Mouse (Mus musculus) neural tube, embryonic 10.5 days (tissue): ENCODE results near the gene Sdcbp2.

ENCODE experiments used
- DNase-seq: peaks from one replicate; pipeline ENCODE4 v3.0.0-alpha.2; 2017; ENCODE audit warnings: low spot score; ENCODE audit errors: extremely low spot score

Gene Sdcbp2

GRCm38 (mm10) chr2:151571873-151572700 is at the start of gene Sdcbp2:
TSS of gene Sdcbp2 (plus strand) at chr2:151572622.
- DNase-seq, result no peak

DNA sequence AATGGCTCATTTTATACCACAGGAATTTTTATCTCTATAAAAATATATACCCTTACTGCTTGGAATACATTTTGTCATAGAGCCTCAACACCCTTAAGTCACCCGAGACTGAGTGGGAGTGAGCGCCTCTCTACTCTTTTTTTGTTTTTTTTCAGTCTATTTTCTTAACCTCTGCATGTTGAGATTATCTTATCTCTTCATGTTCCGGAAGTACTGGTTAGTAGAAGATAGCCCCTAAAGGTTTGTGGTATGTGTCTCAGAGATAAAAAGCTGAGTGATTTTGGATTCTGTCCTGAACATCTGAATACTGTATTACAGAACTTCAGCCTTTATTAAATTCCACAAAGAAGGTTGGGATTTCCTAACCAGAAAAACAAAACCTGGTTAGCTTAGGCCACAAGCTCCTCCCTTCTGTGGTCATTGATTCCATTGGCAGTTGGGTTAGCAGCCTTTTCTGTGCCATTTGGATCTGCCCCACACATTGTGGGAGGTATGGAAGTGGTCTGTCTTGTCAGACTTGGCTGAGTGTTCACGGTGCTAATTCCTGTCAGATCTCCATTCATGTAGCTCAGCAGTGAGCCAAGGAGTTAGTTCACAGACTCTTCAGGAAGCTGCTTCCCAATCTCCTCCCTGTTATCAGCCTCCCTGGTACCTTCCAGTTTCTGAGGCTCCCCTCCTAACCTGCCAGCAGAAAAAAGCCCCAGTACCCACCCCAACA is 47.9 kb upstream of the Sdcbp2 start:
- DNase-seq, result no peak

GRCm38 (mm10) chr2:151525520-151525919 is 46.9 kb upstream of the Sdcbp2 start:
- no peak for DNase-seq

DNA sequence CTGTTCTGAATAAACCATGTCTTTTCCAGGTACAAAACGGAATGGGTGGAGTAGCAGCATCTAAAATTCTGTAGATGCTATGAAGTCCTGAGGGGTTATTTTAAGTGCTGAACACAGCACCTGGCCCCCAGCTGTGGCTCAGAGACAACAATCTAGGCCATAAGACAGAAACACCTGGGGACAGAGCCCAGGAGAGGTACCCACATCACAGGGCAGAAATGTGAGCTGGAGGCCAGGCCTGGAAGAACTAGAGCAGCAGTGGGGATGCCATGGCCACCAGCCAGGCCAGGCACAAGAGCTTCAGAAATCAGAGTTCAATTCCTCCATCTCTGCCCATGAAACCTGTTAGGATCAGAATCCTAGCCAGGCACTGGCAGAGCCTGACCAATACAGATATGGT is 44.4 kb upstream of the Sdcbp2 start:
- no peak for DNase-seq

DNA sequence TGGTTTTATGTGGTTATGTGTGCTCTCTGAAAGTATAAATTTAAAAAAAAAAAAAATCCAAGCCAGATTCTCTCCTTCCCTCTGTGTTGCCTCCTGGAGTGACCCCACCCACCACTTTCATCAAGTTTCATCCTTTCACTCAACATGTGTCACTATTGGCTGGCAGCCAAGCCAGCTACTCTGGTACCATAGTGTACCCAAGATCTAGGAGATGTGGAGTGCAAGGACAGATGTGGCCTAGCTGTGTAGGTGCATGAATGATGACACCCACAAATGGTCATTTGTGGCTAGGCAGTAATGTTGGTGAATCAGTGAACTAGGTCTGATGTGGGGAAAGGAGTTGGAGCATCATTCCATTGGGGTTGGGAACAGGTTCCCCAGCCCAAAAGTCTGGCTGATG is 43.3 kb upstream of the Sdcbp2 start:
- DNase-seq, result no peak

DNA sequence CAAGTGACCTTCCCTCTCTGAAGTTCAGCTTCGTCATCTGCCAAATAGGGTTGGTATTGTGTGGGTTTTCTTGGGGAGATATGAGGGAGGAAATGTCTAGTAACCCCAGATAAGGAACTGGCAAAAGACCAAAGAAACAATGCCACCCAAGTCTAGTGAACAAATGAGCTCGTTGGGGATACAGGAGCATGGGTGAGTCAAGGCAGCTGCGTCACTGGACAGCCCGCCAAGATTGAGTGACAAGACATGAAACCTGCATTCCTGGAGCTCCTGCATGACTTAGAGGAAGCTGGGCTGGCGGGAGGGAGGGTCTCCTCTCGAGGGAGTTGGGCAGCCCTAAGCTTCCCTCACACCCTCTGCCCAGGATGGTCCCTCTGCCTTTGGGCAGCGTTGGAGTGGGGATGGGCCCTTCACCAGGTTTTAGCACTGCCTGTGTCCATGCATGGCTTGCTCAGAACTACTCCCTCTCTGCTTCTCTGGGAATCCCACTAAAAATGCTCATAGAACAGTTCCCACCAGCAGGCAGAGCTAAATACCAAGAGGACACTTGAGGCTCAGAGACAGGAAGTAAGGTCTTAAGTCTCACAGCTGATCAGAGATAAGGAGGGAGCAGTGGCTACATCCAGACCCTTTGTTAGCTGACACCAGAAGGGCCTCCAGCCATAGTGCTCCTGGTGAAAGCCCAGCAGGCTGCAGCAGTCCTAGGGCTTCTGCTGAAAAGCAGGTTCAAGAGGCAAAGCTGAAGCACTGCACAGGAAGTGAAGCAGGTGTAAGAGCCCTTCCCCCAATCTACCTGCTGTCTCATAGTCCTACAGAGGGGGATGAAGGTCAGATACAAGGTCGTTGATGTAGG is 41.8 kb upstream of the Sdcbp2 start:
- no peak for DNase-seq

DNA sequence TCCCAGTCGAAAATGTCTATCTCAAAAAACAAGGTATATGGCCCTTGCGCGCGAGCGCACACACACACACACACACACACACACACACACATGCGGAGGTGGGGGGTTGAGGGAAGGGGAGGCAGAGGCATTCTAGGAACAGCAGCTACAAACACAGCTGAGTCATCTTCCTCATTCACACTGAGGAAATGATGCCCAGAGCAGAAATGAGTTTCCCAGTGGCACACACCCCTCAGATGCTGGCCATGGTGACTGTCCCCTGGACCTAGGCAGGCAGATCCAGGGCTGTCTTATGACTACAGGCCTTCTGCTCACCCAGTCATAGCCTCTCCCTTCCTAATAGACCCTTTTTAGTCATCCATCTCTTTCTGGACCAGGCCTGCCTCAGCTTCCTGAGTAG is 38.8 kb upstream of the Sdcbp2 start:
- no peak for DNase-seq

DNA sequence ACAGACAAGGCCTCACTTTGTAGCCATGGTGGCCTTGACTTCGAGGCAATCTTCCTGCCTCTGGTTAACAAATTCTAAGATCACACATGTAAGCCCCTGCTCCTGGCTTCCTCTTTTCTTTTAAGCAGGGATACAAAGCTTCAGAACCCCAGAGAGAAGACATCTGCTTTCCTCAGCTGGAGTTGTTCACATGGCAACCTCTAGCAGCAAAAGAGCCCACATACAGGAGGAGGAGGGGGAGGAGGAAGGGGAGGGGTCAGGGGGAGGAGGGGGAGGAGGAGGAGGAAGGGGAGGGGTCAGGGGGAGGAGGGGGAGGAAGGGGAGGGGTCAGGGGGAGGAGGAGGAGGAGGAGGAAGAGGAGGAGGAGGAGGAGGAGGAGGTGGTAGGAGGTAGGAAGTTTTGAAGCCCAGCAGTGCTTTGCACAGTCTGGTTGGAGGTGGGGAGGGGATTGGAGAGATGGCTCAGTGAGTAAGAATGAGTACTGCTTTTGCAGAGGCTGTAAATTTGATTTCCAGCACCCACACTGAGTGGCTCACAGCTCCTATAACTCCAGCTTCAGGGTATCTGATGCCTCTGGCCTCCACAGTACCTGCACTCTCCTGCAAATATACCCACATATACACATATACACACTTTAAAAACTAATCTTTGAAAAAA is 36.3 kb upstream of the Sdcbp2 start:
- peak; percentile 17 for DNase-seq

DNA sequence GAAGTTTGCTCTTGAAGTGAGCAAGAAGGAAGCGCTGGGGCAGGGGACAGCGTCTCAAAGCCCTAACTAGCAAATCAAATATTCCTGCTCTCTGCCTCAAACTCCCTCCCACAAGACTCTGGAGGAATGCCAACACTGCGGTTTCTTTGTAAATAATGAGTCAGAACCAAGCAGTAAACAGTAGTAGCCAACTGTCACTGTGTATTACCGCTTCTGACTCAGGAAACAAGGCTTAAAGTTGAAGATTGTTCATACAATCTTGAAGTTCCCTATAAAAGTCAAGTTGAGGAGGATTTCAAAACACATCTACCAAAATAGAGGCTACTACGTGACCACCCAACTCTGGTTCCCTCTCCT is 35.8 kb upstream of the Sdcbp2 start:
- DNase-seq, result no peak

- DNase-seq, result no peak
Measured at GRCm38 (mm10) chr2:151538646-151539045, 33.8 kb upstream of the Sdcbp2 start.

GRCm38 (mm10) chr2:151542323-151543062 is 29.9 kb upstream of the Sdcbp2 start, which contains the start of gene Fkbp1a:
TSS of gene Fkbp1a (plus strand) at chr2:151542483.
- peak; percentile 98 for DNase-seq

DNA sequence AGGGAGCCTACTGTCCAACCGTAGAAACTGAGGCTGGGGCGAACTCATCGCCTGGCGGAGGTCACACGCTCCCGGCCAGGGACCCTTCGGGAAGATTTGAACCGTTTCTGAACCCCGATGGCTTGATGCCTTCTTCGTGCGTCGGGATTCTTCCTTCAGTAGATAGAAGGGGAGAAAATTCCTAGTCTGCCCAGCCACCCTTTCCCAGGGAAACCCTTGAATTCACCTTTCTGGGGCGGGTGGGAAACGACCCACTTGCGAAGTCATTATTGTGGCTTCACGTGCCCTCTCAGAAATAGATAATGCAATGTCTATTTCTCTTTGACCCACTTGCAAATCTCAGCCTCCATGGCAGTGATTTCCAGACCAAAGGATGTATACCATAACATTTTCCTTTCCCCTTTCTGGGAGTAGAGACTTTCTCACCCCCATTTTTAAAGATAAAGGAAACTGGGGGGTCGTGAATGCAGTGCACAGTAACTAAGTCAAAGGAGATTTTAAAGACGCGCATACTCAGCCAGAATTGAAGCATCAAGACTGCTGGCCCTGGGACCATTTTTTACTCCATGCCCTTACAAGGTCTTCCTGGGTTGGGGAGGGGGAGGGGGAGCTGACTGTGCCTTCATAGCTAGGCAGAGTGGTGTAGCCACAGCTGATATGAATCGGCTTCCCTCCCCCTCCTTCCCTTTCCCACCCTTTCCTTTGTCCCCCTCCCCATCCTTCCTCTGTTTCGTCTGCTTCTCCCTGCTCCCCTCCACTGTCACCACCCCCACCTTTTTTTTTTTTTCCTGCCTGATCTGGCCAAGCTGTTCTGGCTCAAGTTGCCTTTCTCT is 29.1 kb upstream of the Sdcbp2 start:
- DNase-seq, result peak; percentile 48

DNA sequence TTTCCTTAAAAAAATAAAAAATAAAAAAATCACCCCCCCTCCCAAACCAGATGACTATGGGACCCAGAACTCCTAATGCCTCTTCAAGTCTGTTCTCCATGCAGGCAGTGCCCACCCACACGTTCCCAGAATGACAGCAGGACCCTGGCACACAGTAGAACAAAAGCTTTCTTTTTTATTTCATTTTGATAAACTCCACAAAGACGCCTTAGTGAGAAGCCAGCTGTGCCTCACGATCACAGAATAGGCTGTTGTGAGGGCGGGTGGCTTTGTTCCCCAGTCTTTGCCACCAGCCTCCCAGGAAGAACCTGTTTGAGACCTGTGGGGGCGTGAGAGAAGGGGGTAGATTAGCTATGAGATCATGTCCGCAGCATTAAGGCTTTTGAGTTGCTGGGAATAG is 27.7 kb upstream of the Sdcbp2 start:
- no peak for DNase-seq

DNA sequence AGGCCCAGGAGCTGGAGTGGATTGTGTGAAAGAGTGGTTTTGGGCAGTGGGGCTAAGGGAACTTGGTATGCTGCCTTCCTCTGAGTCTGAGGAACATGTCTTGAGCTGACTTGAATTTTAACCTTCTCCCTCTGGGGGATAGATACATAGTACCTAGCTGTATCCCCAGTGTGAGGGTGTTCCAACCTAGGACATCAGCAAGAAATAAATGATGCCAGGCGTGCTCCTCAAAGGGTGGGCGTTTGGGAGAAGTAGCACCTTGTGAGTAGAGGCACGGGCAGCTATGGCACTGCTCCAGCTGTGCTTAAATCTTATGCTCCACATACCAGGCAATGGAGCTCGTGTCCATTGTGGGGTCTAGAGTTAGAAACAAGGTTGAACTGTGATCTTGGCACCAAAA is 25.9 kb upstream of the Sdcbp2 start:
- no peak for DNase-seq

DNA sequence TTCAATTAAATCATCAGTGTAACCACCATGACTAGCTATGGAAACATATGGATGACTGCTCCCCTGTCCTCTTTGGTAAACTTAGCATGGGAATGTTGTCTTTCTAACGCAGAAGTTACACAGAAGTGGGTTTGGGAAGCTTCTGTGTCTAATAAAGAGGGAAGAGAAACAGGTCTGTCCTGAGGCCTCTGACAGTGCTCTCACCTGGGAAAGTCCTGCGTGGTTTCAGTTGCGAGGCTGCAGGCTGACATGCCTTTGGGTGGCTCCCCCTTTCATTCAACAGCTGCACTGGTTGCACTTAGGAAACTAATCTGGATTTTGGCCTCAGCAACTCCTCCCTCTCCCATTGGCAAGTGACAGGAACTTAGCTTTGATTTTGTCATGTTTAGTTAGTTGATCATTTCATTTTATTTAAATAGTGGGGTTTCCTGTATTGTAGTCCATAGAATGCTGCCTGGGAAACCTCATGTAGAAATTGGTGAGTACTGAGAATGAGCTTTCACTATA is 22.8 kb upstream of the Sdcbp2 start:
- DNase-seq, result no peak

DNA sequence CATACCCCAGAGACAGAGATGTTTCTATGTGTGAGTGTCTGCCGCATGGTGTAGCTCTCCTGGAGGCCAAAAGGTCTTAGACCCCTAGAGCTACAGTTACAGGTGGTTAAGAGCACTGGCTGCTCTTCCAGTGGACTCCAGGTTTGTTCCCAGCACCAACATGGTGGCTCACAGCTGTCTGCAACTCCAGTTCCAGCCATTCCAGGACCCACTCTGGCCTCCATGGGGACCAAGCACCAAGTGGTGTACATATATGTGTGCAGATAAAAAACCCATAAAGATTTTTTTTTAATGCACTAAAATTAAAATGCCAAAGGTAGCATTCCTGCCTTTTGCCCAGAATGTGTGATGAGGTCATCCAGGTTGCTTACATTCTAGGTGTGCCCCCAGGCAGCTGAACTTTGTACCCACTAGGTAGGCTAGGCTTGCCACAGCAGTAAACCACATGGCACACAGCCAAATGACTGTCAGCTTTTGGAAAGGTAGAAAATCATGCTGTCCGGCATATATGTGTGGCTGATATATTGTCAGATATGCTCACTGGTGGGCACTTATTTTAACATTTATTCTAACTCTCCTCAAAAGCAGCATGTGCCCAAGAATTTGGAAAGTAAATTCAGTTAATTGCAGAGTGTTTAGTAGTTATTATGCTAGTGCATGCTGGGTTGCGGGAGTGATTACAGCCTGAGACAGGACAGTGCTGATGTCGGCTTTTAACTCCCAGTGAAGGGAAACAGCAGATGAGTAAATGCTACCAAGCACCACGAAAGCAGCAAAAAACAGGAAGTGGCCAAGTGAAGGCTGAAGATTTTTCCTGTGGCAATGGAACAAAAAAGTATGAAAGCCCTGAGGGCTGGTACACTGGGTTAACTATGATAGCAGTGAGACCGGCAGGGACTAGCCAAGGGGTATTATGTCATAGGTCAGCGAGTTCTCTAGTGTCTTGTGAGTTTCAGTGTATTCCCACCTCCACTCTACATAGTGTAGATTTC is 9.2 kb upstream of the Sdcbp2 start:
- no peak for DNase-seq

DNA sequence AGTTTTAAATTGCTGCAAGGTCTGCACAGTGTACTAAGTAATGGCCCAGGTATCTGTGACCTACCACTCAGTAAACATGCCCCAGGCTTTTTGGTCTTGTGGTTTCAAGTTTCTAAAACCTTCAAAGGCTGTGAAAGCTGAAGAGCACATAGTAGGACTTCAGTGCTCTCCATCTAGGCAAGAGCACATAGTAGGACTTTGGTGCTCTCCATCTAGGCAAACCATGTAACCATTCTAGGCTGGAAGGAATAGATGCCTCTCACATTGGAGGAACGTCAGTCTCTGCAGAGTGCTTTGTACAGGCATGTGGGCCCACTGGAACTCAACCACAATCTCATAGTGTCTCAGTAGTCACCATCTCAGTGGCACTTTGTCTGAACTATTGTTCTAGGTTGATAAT is 8.4 kb upstream of the Sdcbp2 start:
- no peak for DNase-seq

- DNase-seq, result no peak
Measured at GRCm38 (mm10) chr2:151564986-151565385, 7.4 kb upstream of the Sdcbp2 start.
